Mouse (Mus musculus) urinary bladder, postnatal 10 days (tissue): ENCODE data around the gene Lima1.
A peak's percentile ranks its signal among the peaks of the same experiment; 100 is the strongest.
"Not testable (repeated sequence)": the region's sequence is repeated elsewhere in the genome, so short reads cannot be mapped to it uniquely, and the experiment has no call there.

Experiments used
- DNase-seq: peaks from one replicate; pipeline ENCODE4 v3.0.0; 2022; ENCODE audit warnings: low spot score

Lima1 gene

GRCm38 (mm10) chr15:99834681-99835080 is 40.6 kb downstream of the Lima1 start:
- no peak for DNase-seq

DNA sequence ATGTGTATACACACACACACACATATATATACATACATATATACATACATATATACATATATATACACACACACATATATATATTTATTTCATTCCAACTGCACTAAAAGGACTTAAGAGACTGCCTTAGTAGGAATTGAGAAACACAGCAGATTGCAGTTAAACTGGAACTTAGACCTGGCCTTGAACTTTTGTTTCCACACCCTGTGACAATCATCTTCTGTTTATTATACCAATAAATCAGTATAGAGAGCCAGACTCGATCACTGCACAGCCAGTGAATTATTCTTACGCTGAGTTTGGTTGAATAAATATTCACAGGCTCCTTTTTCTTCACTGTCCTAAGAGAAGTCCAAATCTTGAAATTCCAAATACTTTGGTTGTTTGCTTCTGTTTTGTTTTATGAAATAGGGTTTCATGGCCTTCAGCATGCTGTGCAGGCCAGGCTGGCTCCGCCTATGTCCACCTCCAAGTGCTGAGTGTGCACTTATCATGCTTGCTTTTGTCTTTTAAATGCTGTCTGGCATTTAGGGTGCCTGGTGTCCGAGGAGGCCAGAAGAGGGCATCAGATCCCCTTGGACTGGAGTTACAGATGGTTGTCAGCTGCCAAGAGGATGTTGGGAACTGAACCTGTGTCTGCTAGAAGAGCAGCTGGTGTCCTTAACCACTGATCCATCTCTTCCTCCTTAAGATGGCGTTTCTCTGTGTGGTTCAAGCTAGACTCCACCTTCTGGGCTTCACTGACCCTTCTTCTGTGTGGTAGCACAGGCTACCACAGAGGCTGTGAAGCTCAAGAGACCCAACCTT is 41.4 kb downstream of the Lima1 start:
- DNase-seq, result no peak

DNA sequence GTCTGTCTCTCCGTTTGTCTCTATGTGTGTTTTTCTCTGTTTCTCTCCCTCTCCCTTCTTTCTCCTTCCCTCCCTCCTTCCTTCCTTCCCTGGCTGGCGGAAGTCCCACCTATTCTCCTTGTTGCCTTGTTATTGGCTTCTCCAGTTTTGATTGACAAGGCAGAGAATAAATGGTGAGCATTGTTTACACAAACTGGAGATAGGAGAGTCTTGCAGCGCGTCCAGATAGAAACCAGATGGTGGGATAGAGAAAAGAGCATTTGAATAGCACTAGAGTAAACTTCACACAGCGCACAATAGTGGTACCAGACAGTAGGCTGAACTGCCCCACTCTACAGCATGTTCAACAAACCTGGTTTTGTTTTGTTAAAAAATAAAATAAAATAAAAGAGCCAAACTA is 43.7 kb downstream of the Lima1 start:
- no peak for DNase-seq

GRCm38 (mm10) chr15:99828061-99828460 is 47.2 kb downstream of the Lima1 start:
- no peak for DNase-seq

- no peak for DNase-seq
Observed at GRCm38 (mm10) chr15:99826210-99826888, 48.9 kb downstream of the Lima1 start.

DNA sequence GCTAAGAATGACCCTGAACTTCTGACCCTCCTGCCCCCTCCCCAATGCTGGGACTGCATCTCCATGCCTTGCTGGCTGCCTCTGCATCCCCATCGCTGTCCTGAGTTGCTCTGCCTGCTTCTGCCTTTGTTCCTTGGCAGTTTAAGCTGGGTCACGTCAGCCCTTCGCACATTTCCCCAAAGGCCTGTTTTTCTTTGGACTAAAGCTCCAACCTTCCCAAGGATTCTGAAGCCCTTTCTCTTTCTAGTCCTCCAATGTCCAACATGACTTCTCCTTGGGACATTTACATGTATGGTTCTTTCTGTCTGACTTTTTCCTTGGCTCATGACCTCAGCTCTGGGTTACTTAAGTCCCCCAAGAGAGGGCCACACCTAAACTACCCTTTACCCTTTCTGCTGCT is 50.0 kb downstream of the Lima1 start:
- no peak for DNase-seq

DNA sequence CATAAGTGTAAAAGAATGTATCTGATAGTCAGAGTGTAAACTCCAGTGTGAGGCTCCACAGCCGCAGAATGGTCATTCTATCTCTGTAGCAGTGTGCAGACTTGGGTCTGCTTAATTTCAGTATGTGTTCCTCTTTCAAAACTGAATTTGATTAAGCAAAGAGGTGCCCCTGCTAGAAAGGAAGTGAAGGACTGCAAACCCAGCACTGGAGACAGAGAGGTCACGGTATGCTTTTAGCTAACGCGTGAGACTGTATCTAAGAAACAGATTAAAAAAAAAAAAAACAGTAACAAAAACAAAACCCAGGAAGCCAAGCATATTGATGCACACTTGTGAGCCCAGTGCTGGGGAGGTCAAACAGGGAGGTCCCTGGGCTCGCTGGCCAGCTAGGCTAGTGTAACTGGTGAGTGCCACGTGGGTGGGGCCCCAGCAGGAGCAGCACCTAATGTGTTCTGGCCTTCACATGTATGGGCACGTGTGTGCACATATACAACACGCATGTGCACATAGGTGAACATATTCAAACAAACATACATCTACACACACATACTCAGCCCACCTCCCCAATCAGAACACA is 51.8 kb downstream of the Lima1 start:
- DNase-seq, result no peak

GRCm38 (mm10) chr15:99822501-99822900 is 52.8 kb downstream of the Lima1 start:
- not testable (repeated sequence) for DNase-seq

DNA sequence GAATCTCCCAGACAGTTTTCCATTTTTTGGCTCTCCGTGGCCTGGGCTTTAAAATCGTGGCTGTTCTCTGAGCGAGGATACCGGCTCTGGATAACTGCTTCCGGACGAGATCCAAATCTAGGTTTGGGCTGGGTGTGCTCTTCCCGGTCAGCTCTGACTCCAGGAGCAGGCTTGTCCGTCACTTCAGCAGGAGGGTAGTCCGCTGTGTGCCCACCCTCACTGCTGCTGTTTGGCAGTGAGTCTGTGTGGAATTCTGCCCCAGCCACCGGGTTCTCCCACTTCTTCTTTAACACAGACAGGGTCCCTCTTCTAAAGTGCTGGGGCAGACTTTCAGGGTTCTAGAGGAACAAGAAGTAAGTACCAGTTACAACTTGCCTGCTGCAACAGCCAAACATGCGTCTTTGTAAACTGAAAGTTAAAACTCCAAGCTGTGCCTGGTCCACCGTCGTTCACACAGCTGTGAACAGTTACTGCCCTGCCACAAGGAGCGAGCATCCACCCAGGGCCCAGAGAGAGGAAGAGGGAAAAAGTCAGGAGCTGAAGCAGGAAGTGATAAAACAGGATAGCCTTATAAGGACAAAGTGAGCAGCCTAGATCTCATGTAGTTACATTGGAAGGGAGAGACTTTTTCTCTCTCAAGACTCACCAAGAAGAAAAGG is 55.5 kb downstream of the Lima1 start:
- DNase-seq, result peak; percentile 31

DNA sequence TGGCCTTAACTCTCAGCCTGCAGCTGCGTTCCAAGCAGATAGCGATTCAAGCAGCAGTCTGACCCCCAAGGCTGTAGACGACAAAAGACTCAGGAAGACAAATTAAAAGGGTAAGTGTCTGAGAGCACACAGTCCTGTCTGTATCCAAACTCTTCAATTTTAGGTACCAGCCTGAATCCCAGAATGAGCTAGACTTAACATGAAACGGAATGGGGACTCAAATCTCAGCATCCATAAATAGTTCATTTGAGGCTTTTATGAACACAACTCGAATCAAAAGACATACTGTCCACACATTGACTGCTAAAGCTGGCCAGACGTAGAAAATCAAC is 56.2 kb downstream of the Lima1 start:
- DNase-seq, result no peak

GRCm38 (mm10) chr15:99818321-99819108 is 56.7 kb downstream of the Lima1 start:
- no peak for DNase-seq

DNA sequence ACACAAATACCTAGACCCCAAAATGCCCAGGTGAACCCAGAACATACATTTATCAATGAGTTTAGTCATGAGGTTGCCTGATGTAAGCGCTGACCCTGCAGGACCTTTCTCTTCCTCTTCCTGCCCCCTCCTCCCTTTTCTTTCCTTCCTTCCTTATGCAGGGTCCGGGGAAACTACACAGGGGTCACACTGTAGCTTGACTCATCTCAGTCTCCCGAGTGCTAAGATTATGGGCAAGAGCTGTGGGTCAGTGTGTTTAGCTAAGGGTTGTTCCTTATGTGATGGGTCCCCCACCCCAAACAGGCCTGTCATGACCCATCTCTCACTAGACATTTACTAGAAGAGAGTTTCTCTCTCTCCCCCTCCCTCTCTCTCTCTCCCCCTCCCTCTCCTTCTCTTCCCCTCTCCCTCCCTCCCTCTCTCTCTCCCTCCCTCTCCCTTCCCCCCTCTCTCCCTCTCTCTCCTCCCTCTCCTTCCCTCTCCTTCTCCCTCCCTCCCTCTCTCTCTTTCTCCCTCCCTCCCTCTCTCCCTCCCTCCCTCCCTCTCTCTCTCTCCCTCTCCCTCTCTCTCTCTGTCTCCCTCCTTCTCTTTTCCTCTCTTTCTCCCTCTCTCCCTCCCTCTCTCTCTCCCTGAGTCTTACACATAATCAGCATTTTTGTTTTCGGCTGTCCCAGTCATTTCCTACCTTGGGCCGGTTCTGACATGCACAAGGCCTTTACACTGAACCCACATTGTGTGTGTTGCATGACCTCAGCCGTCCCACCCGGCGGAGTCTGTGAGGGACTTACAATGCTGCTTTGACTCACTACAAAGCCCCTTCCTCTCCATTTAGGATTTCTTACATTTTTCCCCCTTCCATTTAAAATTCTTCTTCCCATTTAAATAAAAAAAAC is 57.7 kb downstream of the Lima1 start:
- DNase-seq, result no peak

DNA sequence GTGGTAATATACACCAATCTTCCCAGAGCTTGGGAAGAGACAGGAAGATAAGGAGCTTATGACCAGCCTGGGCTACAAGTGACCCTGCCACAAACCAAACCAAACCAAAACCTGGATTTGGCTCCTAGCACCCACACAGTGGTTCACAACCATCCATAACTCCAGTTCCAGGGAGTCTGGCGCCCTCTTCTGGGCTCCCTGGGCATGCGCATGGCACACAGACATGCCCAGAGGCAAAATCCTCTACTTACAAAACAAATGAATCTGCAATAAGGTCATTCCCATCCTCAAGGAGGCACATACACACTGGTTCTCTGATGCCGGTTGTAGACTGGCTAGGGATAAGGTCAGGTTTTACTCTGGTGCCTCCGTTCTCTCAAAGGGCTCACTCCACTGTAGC is 59.3 kb downstream of the Lima1 start:
- DNase-seq, result no peak

- DNase-seq, result no peak
Observed at GRCm38 (mm10) chr15:99814554-99815260, 60.5 kb downstream of the Lima1 start.

DNA sequence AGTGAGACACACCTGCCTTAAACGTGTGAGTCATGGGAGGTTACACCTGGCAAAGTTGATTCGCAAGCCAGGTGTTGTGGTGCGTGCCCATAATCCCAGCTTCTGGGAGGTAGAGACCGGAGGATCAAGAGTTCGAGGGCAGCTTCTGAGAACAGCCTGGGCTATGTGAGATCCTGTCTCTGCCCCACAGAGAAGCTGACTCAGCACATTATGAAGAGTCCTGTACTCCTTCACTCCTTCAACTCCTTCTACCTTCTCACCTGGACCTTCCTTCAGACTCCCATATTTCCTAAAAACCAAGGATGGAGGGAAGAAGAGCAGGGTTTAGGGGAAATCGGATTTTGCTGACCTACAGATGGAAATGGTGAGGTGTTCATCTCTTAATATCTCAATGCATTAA is 61.6 kb downstream of the Lima1 start:
- DNase-seq, result no peak

- DNase-seq, result no peak
Observed at GRCm38 (mm10) chr15:99812097-99812496, 63.2 kb downstream of the Lima1 start.

GRCm38 (mm10) chr15:99807776-99808735 is 67.2 kb downstream of the Lima1 start:
- no peak for DNase-seq

- no peak for DNase-seq
Observed at GRCm38 (mm10) chr15:99806171-99806570, 69.1 kb downstream of the Lima1 start.

DNA sequence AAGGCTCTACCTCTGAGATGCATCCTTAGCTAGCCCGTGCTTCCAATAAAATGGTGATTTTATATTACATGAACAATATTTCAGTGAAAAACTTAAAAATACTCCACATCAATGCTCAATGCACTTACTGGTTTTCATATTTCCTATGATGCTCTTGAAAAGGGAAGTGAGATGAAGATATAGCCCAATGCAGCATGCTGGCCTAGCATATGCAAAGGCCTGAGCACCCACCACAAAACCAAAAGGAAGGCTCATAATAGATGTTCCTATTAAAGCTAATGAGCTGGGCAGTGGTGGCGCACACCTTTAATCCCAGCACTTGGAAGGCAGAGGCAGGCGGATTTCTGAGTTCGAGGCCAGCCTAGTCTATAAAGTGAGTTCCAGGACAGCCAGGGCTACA is 69.6 kb downstream of the Lima1 start:
- DNase-seq, result no peak
